Mouse (Mus musculus): ENCODE data around the gene Emp3. TPM values are rescaled to one million over a fixed set of nuclear protein-coding genes. Genes with fewer than 3 reads are reported as not detected.

Emp3 gene
- polyA plus RNA-seq, 1 experiment from 2014 or later: 57.7 TPM

DNA sequence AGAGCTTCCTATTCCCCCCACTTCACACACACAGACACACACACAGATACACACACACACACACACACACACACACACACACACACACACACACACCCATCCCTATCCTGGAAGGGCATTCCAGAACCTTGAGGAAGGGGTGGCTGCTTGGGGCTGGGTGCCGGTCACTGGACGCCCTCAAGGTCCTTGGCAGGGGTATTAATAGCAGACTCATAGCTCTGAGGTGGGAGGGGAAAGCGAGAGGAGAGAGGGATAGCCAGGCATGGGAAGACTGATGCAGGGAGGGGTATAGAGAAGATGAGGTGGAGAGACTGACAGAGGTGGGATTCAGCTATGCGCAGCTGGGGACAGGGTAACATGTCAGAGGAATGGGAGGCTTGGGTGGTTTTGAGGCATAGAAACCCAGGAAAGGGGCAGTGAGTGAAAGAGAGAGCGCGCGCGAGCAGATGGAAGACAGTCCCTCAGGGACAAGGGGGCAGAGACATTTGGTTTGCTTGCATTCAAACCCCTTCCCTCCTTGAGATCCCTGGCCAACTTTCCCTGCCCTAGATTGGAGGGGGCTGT is 52.0 kb downstream of the Emp3 start:
- H3K36me3 ChIP-seq (replicated peaks; ENCODE audit: insufficient read depth, low read length): no peaks in the 10 kb centered on the region; the same call in 1 of the 2 replicates
- TF ChIP-seq EP300 (IDR thresholded peaks at IDR 0.05; ENCODE audit: low read depth): no peak
- TF ChIP-seq CTCF (IDR thresholded peaks at IDR 0.05; ENCODE audit: low read depth): no peak
- no peak overlapping the region for H3K4me3 ChIP-seq (ENCODE audit: low read depth, low read length)
- peaks cover 10% of the 10 kb centered on the region for H3K4me1 ChIP-seq (ENCODE audit: insufficient read depth)
- no peak for ATAC-seq
- 37% methylated on average over 8 of the region's 8 CpGs for WGBS (ENCODE audit: insufficient replicate concordance)
- peaks cover 55% of the 10 kb centered on the region for H3K27me3 ChIP-seq (ENCODE audit: insufficient read depth, low read length)
- no peak for DNase-seq
- H3K9ac ChIP-seq (replicated peaks): no peak overlapping the region
- H3K4me2 ChIP-seq (ENCODE audit: low read depth, low read length): no peak overlapping the region
- H3K27ac ChIP-seq (ENCODE audit: low read depth): no peak overlapping the region
- no peaks in the 10 kb centered on the region for H3K9me3 ChIP-seq (ENCODE audit: low read length)

Other genes starting within 250 kb of the Emp3 start
- gene Ntn5, start 237.4 kb downstream of the Emp3 start, polyA plus RNA-seq (2015; fragmentation: Nextera tagmentation; extraction: Ambion mirVana): 0.07 TPM in 1 of 2 replicates, not detected in the other
- 0.04 TPM in 1 of 2 replicates, not detected in the other for gene Sec1, start 227.0 kb downstream of the Emp3 start, polyA plus RNA-seq (2015; fragmentation: Nextera tagmentation; extraction: Ambion mirVana)
- 0.14 and 0.15 TPM in 2 replicates for gene Car11, start 221.6 kb downstream of the Emp3 start, polyA plus RNA-seq (2015; fragmentation: Nextera tagmentation; extraction: Ambion mirVana)
- 3.6 and 5.2 TPM in 2 replicates for gene Dbp, start 216.3 kb downstream of the Emp3 start, polyA plus RNA-seq (2015; fragmentation: Nextera tagmentation; extraction: Ambion mirVana)
- gene Rpl18, start 205.9 kb downstream of the Emp3 start, polyA plus RNA-seq (2015; fragmentation: Nextera tagmentation; extraction: Ambion mirVana): 494 and 510 TPM in 2 replicates
- gene Sphk2, start 203.4 kb downstream of the Emp3 start, polyA plus RNA-seq (2015; fragmentation: Nextera tagmentation; extraction: Ambion mirVana): 15.5 and 17.3 TPM in 2 replicates
- gene Fam83e, start 200.2 kb downstream of the Emp3 start, polyA plus RNA-seq (2015; fragmentation: Nextera tagmentation; extraction: Ambion mirVana): 0.13 TPM in 1 of 2 replicates, not detected in the other
- gene Spaca4, start 195.6 kb downstream of the Emp3 start, polyA plus RNA-seq (2015; fragmentation: Nextera tagmentation; extraction: Ambion mirVana): not detected in 2 replicates
- gene Lmtk3, start 137.7 kb downstream of the Emp3 start, polyA plus RNA-seq (2015; fragmentation: Nextera tagmentation; extraction: Ambion mirVana): not detected in 2 replicates
- gene Sult2b1, start 136.7 kb downstream of the Emp3 start, polyA plus RNA-seq (2015; fragmentation: Nextera tagmentation; extraction: Ambion mirVana): 0.26 and 0.38 TPM in 2 replicates
- 21.4 and 24.2 TPM in 2 replicates for gene Cyth2, start 106.8 kb downstream of the Emp3 start, polyA plus RNA-seq (2015; fragmentation: Nextera tagmentation; extraction: Ambion mirVana)
- gene Kcnj14, start 96.6 kb downstream of the Emp3 start, polyA plus RNA-seq (2015; fragmentation: Nextera tagmentation; extraction: Ambion mirVana): 0.11 and 0.32 TPM in 2 replicates
- gene Grwd1, start 90.5 kb downstream of the Emp3 start, polyA plus RNA-seq (2015; fragmentation: Nextera tagmentation; extraction: Ambion mirVana): 18.3 and 19.3 TPM in 2 replicates
- gene Kdelr1, start 48.6 kb downstream of the Emp3 start, polyA plus RNA-seq (2015; fragmentation: Nextera tagmentation; extraction: Ambion mirVana): 33.9 and 37.3 TPM in 2 replicates
- gene Grin2d, start 43.0 kb downstream of the Emp3 start, polyA plus RNA-seq (2015; fragmentation: Nextera tagmentation; extraction: Ambion mirVana): 0.02 and 0.05 TPM in 2 replicates
- 0.70 and 0.71 TPM in 2 replicates for gene Syngr4, start 24.7 kb downstream of the Emp3 start, polyA plus RNA-seq (2015; fragmentation: Nextera tagmentation; extraction: Ambion mirVana)
- gene Tmem143, start 24.5 kb downstream of the Emp3 start, polyA plus RNA-seq (2015; fragmentation: Nextera tagmentation; extraction: Ambion mirVana): 3.5 and 4.3 TPM in 2 replicates
- 0.64 and 1.2 TPM in 2 replicates for gene Ccdc114, start 2.7 kb upstream of the Emp3 start, polyA plus RNA-seq (2015; fragmentation: Nextera tagmentation; extraction: Ambion mirVana)
- 9.9 and 10.8 TPM in 2 replicates for gene Abcc6, start 108.9 kb upstream of the Emp3 start, polyA plus RNA-seq (2015; fragmentation: Nextera tagmentation; extraction: Ambion mirVana)
- 18.4 and 19.9 TPM in 2 replicates for gene Nomo1, start 112.3 kb upstream of the Emp3 start, polyA plus RNA-seq (2015; fragmentation: Nextera tagmentation; extraction: Ambion mirVana)
- not detected in 2 replicates for gene Kcnj11, start 179.4 kb upstream of the Emp3 start, polyA plus RNA-seq (2015; fragmentation: Nextera tagmentation; extraction: Ambion mirVana)

All from liver, postnatal 0 days (tissue).